Mouse (Mus musculus) ES-Bruce4 (cell line): ENCODE measurements around the gene Bcl2l1. TPM values are rescaled to one million over a fixed set of nuclear protein-coding genes. Genes with fewer than 3 reads are reported as not detected.

ENCODE experiments used
- H3K27ac ChIP-seq: 2 replicates; pipeline ENCODE4 v1.5.1; 2012; ENCODE audit warnings: low read length, inconsistent platforms; ENCODE audit not compliant: insufficient read depth
- H3K27me3 ChIP-seq: 2 replicates; pipeline ENCODE4 v1.6.1; 2012; ENCODE audit warnings: mild to moderate bottlenecking, low read length, inconsistent platforms; ENCODE audit not compliant: control insufficient read depth, poor library complexity, insufficient read depth, severe bottlenecking
- H3K36me3 ChIP-seq: 2 replicates; pipeline ENCODE4 v1.6.1; 2012; ENCODE audit warnings: inconsistent platforms, mild to moderate bottlenecking, low read length, moderate library complexity; ENCODE audit not compliant: control insufficient read depth, poor library complexity, insufficient read depth, severe bottlenecking
- H3K4me1 ChIP-seq: one replicate; pipeline ENCODE4 v1.8.1; 2011; ENCODE audit warnings: low read length; ENCODE audit not compliant: control insufficient read depth, insufficient read depth
- H3K4me3 ChIP-seq: 2 replicates; pipeline ENCODE4 v1.5.1; 2011; ENCODE audit warnings: low read depth, mild to moderate bottlenecking, low read length
- H3K9ac ChIP-seq: 2 replicates; pipeline ENCODE4 v1.6.1; 2012; ENCODE audit warnings: low read depth, mild to moderate bottlenecking, inconsistent platforms; ENCODE audit not compliant: poor library complexity, severe bottlenecking
- H3K9me3 ChIP-seq: replicated peaks from 2 replicates; pipeline ENCODE4 v1.6.1; 2012; ENCODE audit warnings: mild to moderate bottlenecking, low read length, inconsistent platforms; ENCODE audit not compliant: control insufficient read depth, poor library complexity, insufficient read depth, severe bottlenecking
- CTCF ChIP-seq: IDR thresholded peaks from one replicate; pipeline ENCODE4 v1.8.1; 2011; ENCODE audit warnings: low read depth, low read length
- EP300 ChIP-seq: IDR thresholded peaks from 2 replicates; pipeline ENCODE4 v1.6.1; 2011; ENCODE audit warnings: low read depth, low read length; ENCODE audit not compliant: insufficient read depth
- POLR2A ChIP-seq: IDR thresholded peaks from one replicate; pipeline ENCODE4 v1.8.1; 2011; ENCODE audit warnings: low read length; ENCODE audit not compliant: insufficient read depth
- polyA plus RNA-seq: library from polyadenylated mRNA; stranded (reverse); fragments of >200 nt; gene quantifications from 2 replicates; pipeline ENCODE4 v1.2.4, GENCODE M21; 2011; ENCODE audit warnings: low read depth; ENCODE audit not compliant: missing spikeins, insufficient read depth, insufficient read length

Bcl2l1 gene
- polyA plus RNA-seq, 1 experiment = 108 TPM

GRCm38 (mm10) chr2:152757478-152757877 is 74.0 kb downstream of the Bcl2l1 start:
- Histone ChIP-seq H3K9me3 (no peaks in the 10 kb centered on the region), H3K27me3 (no peaks in the 10 kb centered on the region), H3K27ac (no peak overlapping the region), H3K9ac (no peak overlapping the region), H3K4me3 (no peak overlapping the region), H3K36me3 (no peaks in the 10 kb centered on the region), H3K4me1 (no peaks in the 10 kb centered on the region)
- no peak for TF ChIP-seq POLR2A
- TF ChIP-seq EP300 = no peak
- no peak for TF ChIP-seq CTCF

DNA sequence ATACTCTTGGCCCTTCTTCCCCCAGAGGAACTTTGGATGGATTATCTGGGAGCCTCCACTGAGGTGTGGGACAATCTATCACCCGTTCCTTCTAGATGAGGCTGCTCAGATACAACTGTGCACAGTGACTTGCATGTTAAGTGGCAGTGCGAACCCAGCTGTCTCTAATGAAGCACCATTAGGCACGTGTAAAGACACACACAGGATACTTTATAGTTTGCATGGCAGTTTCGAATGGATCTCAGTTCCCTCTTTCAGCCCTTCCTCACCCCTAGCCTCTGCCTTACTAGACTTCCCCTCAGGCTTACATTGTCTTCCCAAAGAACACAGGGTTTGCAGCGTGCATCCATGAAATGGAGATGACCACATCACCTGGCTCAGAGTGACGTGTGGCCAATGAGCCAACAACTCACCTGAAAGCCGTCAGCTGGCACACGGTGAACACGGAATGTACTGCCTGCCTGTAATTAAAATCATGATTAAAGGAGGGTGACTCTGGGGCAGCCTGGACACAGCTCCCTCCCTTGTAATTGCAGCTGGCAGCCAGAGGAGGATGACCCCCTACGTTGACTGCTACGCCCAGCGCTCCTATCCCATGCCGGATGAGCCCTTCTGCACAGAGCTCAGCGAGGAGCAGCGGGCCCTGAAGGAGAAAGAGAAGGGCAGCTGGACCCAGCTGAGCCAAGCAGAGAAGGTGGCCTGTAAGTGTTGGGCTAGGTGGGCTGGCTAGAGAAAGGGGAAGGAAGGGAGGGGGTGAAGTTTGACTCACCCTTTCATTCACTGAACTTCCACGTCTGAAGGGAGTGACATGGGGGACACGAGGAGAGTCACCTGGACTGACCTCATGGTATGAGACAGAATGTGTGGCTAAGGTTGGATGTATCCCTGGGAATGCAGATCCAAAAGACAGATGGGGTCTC is 74.8 kb downstream of the Bcl2l1 start:
- H3K9ac ChIP-seq = no peak overlapping the region
- no peaks in the 10 kb centered on the region for H3K4me1 ChIP-seq
- no peak overlapping the region for H3K27ac ChIP-seq
- no peak overlapping the region for H3K4me3 ChIP-seq
- no peaks in the 10 kb centered on the region for H3K36me3 ChIP-seq
- no peaks in the 10 kb centered on the region for H3K27me3 ChIP-seq
- TF ChIP-seq EP300 = no peak
- TF ChIP-seq CTCF = no peak
- no peak for TF ChIP-seq POLR2A
- H3K9me3 ChIP-seq = no peaks in the 10 kb centered on the region

GRCm38 (mm10) chr2:152753944-152754711 is 77.4 kb downstream of the Bcl2l1 start, which contains the start of gene Cox4i2:
TSS of gene Cox4i2 (plus strand) at chr2:152754173.
- peak within 1 kb of the TSS; percentile 22 for H3K4me3 ChIP-seq
- no peaks in the 10 kb centered on the region for H3K27me3 ChIP-seq

DNA sequence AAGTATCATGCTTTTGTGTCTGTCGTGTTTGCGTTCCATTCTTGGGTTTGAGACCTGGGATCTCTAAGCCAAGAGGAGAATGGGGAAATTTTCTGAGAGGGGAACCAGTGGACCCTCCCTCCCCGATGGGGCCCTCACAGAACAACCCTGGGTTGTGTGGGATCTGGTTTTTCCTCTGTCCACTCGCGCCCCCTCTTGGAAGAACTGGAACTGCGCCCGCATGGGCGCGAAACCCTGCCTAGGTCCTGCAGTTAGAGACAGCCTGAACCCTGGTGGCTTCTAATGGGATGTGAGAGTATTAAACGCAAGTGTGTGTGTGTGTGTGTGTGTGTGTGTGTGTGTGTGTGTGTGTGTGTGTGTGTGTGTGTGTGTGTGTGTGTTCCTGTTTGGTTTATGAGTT is 89.1 kb downstream of the Bcl2l1 start:
- no peaks in the 10 kb centered on the region for H3K36me3 ChIP-seq
- H3K9me3 ChIP-seq = no peaks in the 10 kb centered on the region
- H3K4me1 ChIP-seq = peaks cover 7% of the 10 kb centered on the region
- peak overlapping the region; percentile 17; the same call in 1 of the 2 replicates for H3K27ac ChIP-seq
- no peak overlapping the region for H3K4me3 ChIP-seq
- H3K9ac ChIP-seq = no peak overlapping the region
- TF ChIP-seq EP300 = no peak
- TF ChIP-seq CTCF = peak; percentile 72
- TF ChIP-seq POLR2A = no peak
- H3K27me3 ChIP-seq = no peaks in the 10 kb centered on the region

More at GRCm38 (mm10) chr2:152753944-152754711, 77.4 kb downstream of the Bcl2l1 start, which contains the start of gene Cox4i2:
- H3K27ac ChIP-seq = no peak within 1 kb of the TSS
- no peak for TF ChIP-seq EP300
- no peak within 1 kb of the TSS for H3K9ac ChIP-seq
- H3K9me3 ChIP-seq = no peaks in the 10 kb centered on the region
- no peaks in the 10 kb centered on the region for H3K36me3 ChIP-seq
- H3K4me1 ChIP-seq = no peaks in the 10 kb centered on the region

- Histone ChIP-seq H3K9ac (no peak overlapping the region), H3K36me3 (no peaks in the 10 kb centered on the region), H3K27ac (0 out of 2 replicates have a peak overlapping the region, but pooled peaks have one; percentile 9), H3K27me3 (no peaks in the 10 kb centered on the region), H3K4me3 (no peak overlapping the region), H3K9me3 (no peaks in the 10 kb centered on the region), H3K4me1 (peaks cover 7% of the 10 kb centered on the region)
- no peak for TF ChIP-seq CTCF
- TF ChIP-seq POLR2A = no peak
- no peak for TF ChIP-seq EP300
Measured at GRCm38 (mm10) chr2:152741153-152742041, 90.1 kb downstream of the Bcl2l1 start.
